Mouse (Mus musculus): Measurements from ENCODE around the gene Rgs6. TPM values are rescaled to one million over a fixed set of nuclear protein-coding genes. Genes with fewer than 3 reads are reported as not detected.

The Rgs6 gene
- polyA plus RNA-seq, 1 experiment from 2014 or later, result 0.70 TPM

DNA sequence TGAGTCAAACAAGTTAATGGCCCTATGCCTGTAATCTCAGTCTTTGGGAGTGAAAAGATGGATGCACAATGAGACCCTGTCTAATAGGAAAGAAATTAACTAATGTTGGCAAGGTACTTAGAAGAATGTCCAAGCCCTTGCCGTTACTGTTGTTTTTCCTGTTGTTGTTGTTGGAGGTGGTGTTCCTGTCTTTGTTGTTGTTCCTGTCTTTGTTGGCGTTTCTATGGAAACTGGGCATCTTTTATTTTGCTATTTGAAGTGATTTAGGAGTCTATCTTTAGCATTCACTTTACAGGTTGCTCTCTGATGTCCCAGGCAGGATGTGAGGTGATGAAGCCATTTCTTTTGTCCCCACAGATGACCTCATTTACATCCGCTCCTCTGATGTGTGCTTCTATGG lies 180.6 kb downstream of the Rgs6 start:
- no peak overlapping the region for H3K9ac ChIP-seq (replicated peaks; ENCODE audit: low read length)
- ATAC-seq (replicated peaks; ENCODE audit: insufficient number of reproducible peaks, low FRiP score, low TSS enrichment, low read depth) (no peak), DNase-seq (ENCODE audit: low spot score) (no peak)
- WGBS, result 85% methylated on average over 3 of the region's 3 CpGs
- H3K4me2 ChIP-seq (ENCODE audit: low read depth, low read length), result no peak overlapping the region
- no peak overlapping the region for H3K4me3 ChIP-seq (ENCODE audit: low read depth, low read length)
- no peaks in the 10 kb centered on the region for H3K9me3 ChIP-seq (replicated peaks; ENCODE audit: control insufficient read depth, low read length)
- H3K36me3 ChIP-seq (replicated peaks; ENCODE audit: control insufficient read depth, insufficient read depth, low read depth, low read length), result no peaks in the 10 kb centered on the region
- H3K27me3 ChIP-seq (ENCODE audit: control insufficient read depth, insufficient read depth, low read length), result no peaks in the 10 kb centered on the region
- no peak overlapping the region for H3K27ac ChIP-seq (replicated peaks; ENCODE audit: low read depth, low read length)
- no peaks in the 10 kb centered on the region for H3K4me1 ChIP-seq (ENCODE audit: control insufficient read depth, insufficient read depth, low read length)

DNA sequence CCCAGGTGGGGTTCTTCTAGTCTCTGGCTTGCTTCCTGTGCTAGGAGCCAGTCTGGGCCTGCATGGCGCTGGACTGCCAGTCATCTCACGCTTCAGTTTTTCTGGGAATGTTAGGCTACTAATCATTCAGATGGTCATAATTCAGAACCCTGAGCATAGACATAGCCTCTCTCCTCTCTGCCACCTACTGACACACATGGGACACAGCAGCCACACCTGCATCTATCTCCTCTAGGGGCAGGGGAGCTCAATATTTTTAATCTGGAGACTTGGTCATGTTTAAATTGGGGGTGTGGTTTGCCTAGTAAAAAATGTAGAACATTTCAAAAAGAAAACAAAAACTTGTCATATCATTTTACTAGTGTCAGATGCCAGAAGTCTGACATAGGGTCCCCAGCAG lies 184.1 kb downstream of the Rgs6 start:
- H3K9ac ChIP-seq (replicated peaks; ENCODE audit: low read length), result no peak overlapping the region
- H3K27ac ChIP-seq (replicated peaks; ENCODE audit: low read depth, low read length), result no peak overlapping the region
- no peaks in the 10 kb centered on the region for H3K9me3 ChIP-seq (replicated peaks; ENCODE audit: control insufficient read depth, low read length)
- H3K36me3 ChIP-seq (replicated peaks; ENCODE audit: control insufficient read depth, insufficient read depth, low read depth, low read length), result no peaks in the 10 kb centered on the region
- 86% methylated on average over 2 of the region's 2 CpGs for WGBS
- no peak overlapping the region for H3K4me2 ChIP-seq (ENCODE audit: low read depth, low read length)
- no peak for DNase-seq (ENCODE audit: low spot score)
- H3K4me1 ChIP-seq (ENCODE audit: control insufficient read depth, insufficient read depth, low read length), result no peaks in the 10 kb centered on the region
- H3K27me3 ChIP-seq (ENCODE audit: control insufficient read depth, insufficient read depth, low read length), result no peaks in the 10 kb centered on the region
- no peak for ATAC-seq (replicated peaks; ENCODE audit: insufficient number of reproducible peaks, low FRiP score, low TSS enrichment, low read depth)
- no peak overlapping the region for H3K4me3 ChIP-seq (ENCODE audit: low read depth, low read length)

DNA sequence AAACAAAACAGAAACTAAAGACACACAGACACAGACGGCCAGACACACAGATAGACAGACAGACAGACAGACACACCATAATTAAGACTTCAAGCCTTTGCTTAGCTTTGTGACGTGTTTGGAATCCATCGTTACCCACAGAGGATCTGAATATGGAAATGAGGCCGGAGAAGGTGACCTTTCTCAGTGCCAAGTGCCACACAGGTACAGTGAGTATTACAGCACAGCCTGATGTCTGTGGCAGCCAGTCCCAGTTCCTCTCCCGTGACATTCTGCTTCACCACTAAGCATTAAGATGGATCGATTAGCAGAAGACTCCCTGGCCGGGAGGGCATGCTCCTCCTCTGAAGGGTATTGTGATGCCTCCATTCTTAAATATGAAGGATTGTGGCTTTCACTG lies 186.5 kb downstream of the Rgs6 start:
- no peaks in the 10 kb centered on the region for H3K4me1 ChIP-seq (ENCODE audit: control insufficient read depth, insufficient read depth, low read length)
- WGBS, result 88% methylated on average over 7 of the region's 7 CpGs
- no peak overlapping the region for H3K4me2 ChIP-seq (ENCODE audit: low read depth, low read length)
- DNase-seq (ENCODE audit: low spot score) (no peak), ATAC-seq (replicated peaks; ENCODE audit: insufficient number of reproducible peaks, low FRiP score, low TSS enrichment, low read depth) (no peak)
- no peak overlapping the region for H3K27ac ChIP-seq (replicated peaks; ENCODE audit: low read depth, low read length)
- H3K4me3 ChIP-seq (ENCODE audit: low read depth, low read length), result no peak overlapping the region
- no peaks in the 10 kb centered on the region for H3K9me3 ChIP-seq (replicated peaks; ENCODE audit: control insufficient read depth, low read length)
- H3K9ac ChIP-seq (replicated peaks; ENCODE audit: low read length), result no peak overlapping the region
- no peaks in the 10 kb centered on the region for H3K36me3 ChIP-seq (replicated peaks; ENCODE audit: control insufficient read depth, insufficient read depth, low read depth, low read length)
- no peaks in the 10 kb centered on the region for H3K27me3 ChIP-seq (ENCODE audit: control insufficient read depth, insufficient read depth, low read length)

DNA sequence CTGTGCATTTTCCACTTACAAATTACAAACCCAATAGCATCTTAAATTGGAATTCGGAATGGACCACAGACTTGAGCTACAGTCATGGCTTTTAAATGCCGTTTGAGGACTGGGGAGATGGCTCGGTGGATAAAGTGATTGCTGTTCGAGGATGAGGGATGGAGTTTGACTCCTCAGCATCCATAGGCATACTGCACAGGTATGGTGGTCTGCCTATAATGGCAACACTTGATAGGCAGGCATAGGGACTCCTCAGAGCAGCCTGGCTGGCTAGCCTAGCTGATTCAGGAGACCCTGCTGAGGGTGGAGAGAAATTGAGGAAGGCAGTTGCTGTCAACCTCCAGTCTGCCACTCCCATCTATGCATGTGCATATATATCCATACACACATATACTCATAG lies 188.6 kb downstream of the Rgs6 start:
- H3K27me3 ChIP-seq (ENCODE audit: control insufficient read depth, insufficient read depth, low read length), result no peaks in the 10 kb centered on the region
- DNase-seq (ENCODE audit: low spot score) (no peak), ATAC-seq (replicated peaks; ENCODE audit: insufficient number of reproducible peaks, low FRiP score, low TSS enrichment, low read depth) (no peak)
- H3K27ac ChIP-seq (replicated peaks; ENCODE audit: low read depth, low read length), result no peak overlapping the region
- H3K9ac ChIP-seq (replicated peaks; ENCODE audit: low read length), result no peak overlapping the region
- no peaks in the 10 kb centered on the region for H3K36me3 ChIP-seq (replicated peaks; ENCODE audit: control insufficient read depth, insufficient read depth, low read depth, low read length)
- no peaks in the 10 kb centered on the region for H3K9me3 ChIP-seq (replicated peaks; ENCODE audit: control insufficient read depth, low read length)
- H3K4me1 ChIP-seq (ENCODE audit: control insufficient read depth, insufficient read depth, low read length), result no peaks in the 10 kb centered on the region
- no peak overlapping the region for H3K4me2 ChIP-seq (ENCODE audit: low read depth, low read length)
- no peak overlapping the region for H3K4me3 ChIP-seq (ENCODE audit: low read depth, low read length)
- WGBS, result 89% methylated on average over 4 of the region's 4 CpGs

DNA sequence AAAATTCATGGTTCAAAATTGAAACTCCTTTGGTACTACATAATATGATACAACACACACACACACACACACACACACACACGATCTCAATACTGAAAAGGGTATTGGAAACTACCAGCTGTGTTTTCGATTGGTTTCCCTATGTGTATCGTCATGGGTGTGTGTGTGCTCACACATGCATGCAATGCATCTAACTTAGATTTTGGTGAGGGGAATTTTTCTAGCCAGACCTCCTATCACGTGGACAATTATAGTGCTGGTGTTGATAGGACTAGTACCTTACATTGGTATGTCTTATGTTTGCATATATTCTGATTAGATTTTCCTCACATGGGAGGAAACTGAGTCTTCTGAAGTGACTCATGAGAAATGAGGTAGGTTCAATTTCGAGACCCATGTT lies 192.8 kb downstream of the Rgs6 start:
- 89% methylated on average over 5 of the region's 5 CpGs for WGBS
- no peak for ATAC-seq (replicated peaks; ENCODE audit: insufficient number of reproducible peaks, low FRiP score, low TSS enrichment, low read depth)

DNA sequence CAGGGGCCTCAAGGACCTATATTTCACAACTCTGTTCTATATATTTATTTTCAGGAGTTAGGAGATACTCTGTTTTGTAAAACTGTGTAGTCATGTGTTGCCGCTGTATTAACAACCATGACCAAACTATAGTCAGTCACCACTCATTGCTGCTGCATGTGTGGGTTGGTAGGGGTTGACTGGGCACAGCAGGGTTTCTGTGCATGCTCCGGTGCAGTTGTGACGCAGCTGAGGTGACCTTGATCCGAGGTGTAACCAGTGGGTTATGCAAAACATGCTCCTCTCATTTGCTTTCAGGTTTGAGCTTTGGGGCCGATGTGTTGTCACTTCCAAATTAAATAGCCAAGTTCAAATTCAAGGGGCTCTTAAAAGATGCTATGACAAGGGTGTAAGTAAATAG lies 193.3 kb downstream of the Rgs6 start:
- no peak overlapping the region for H3K4me3 ChIP-seq (ENCODE audit: low read depth, low read length)
- H3K36me3 ChIP-seq (replicated peaks; ENCODE audit: control insufficient read depth, insufficient read depth, low read depth, low read length), result no peaks in the 10 kb centered on the region
- ATAC-seq (replicated peaks; ENCODE audit: insufficient number of reproducible peaks, low FRiP score, low TSS enrichment, low read depth) (no peak), DNase-seq (ENCODE audit: low spot score) (no peak)
- 81% methylated on average over 5 of the region's 5 CpGs for WGBS
- no peaks in the 10 kb centered on the region for H3K9me3 ChIP-seq (replicated peaks; ENCODE audit: control insufficient read depth, low read length)
- H3K4me2 ChIP-seq (ENCODE audit: low read depth, low read length), result no peak overlapping the region
- no peaks in the 10 kb centered on the region for H3K27me3 ChIP-seq (ENCODE audit: control insufficient read depth, insufficient read depth, low read length)
- H3K27ac ChIP-seq (replicated peaks; ENCODE audit: low read depth, low read length), result no peak overlapping the region
- H3K4me1 ChIP-seq (ENCODE audit: control insufficient read depth, insufficient read depth, low read length), result no peaks in the 10 kb centered on the region
- no peak overlapping the region for H3K9ac ChIP-seq (replicated peaks; ENCODE audit: low read length)

More for the DNA sequence above, 192.8 kb downstream of the Rgs6 start:
- Histone ChIP-seq H3K4me3 (ENCODE audit: low read depth, low read length) (no peak overlapping the region), H3K36me3 (replicated peaks; ENCODE audit: control insufficient read depth, insufficient read depth, low read depth, low read length) (no peaks in the 10 kb centered on the region), H3K4me2 (ENCODE audit: low read depth, low read length) (no peak overlapping the region), H3K9me3 (replicated peaks; ENCODE audit: control insufficient read depth, low read length) (no peaks in the 10 kb centered on the region), H3K4me1 (ENCODE audit: control insufficient read depth, insufficient read depth, low read length) (no peaks in the 10 kb centered on the region), H3K27ac (replicated peaks; ENCODE audit: low read depth, low read length) (no peak overlapping the region), H3K9ac (replicated peaks; ENCODE audit: low read length) (no peak overlapping the region), H3K27me3 (ENCODE audit: control insufficient read depth, insufficient read depth, low read length) (no peaks in the 10 kb centered on the region)
- no peak for DNase-seq (ENCODE audit: low spot score)

DNA sequence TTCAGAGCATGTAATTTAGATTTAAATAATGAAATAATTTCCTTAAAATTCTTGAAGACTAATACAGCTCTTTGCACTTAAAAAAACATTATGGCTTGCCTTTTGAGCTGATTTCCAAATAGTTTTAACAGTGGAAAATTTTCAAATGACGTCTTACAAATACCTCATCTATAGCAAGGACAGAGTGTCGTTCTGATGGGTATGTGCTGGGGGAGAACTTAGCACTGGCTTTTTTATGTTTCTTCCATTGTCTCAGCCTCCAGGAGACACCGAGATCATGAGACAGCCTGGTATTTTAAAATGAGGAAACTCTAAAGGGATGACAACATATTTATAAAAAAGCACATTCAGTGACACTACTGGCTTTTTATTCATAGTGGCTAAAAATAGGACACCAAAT lies 204.0 kb downstream of the Rgs6 start:
- H3K9me3 ChIP-seq (replicated peaks; ENCODE audit: control insufficient read depth, low read length), result no peaks in the 10 kb centered on the region
- no peak for DNase-seq (ENCODE audit: low spot score)
- ATAC-seq (replicated peaks; ENCODE audit: insufficient number of reproducible peaks, low FRiP score, low TSS enrichment, low read depth), result no peak
- H3K27ac ChIP-seq (replicated peaks; ENCODE audit: low read depth, low read length), result no peak overlapping the region
- no peak overlapping the region for H3K9ac ChIP-seq (replicated peaks; ENCODE audit: low read length)
- WGBS, result 87% methylated on average over 3 of the region's 3 CpGs
- no peaks in the 10 kb centered on the region for H3K4me1 ChIP-seq (ENCODE audit: control insufficient read depth, insufficient read depth, low read length)
- H3K36me3 ChIP-seq (replicated peaks; ENCODE audit: control insufficient read depth, insufficient read depth, low read depth, low read length), result no peaks in the 10 kb centered on the region
- H3K4me3 ChIP-seq (ENCODE audit: low read depth, low read length), result no peak overlapping the region
- no peak overlapping the region for H3K4me2 ChIP-seq (ENCODE audit: low read depth, low read length)
- H3K27me3 ChIP-seq (ENCODE audit: control insufficient read depth, insufficient read depth, low read length), result no peaks in the 10 kb centered on the region

DNA sequence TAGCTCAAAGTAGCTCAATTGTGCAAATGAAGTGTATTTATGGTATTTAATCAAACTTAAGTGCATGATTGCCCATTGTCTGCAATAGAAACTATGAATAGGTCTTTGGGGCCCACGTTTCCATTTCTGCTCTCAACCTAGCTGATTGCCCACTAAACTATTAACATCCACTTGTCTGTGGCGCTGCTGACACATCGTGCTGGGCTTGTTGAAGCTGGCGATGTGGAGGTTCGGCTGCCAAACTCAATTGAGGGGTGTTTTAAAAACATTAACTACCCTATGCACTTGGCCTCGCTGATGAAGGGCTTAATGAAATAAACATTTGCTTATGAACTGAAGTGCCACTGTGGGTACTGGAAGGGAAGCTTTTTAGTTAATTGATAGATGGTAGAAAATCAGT lies 211.8 kb downstream of the Rgs6 start:
- H3K27ac ChIP-seq (replicated peaks; ENCODE audit: low read depth, low read length), result no peak overlapping the region
- H3K4me3 ChIP-seq (ENCODE audit: low read depth, low read length), result no peak overlapping the region
- no peak overlapping the region for H3K9ac ChIP-seq (replicated peaks; ENCODE audit: low read length)
- H3K27me3 ChIP-seq (ENCODE audit: control insufficient read depth, insufficient read depth, low read length), result no peaks in the 10 kb centered on the region
- H3K9me3 ChIP-seq (replicated peaks; ENCODE audit: control insufficient read depth, low read length), result no peaks in the 10 kb centered on the region
- H3K4me2 ChIP-seq (ENCODE audit: low read depth, low read length), result no peak overlapping the region
- no peaks in the 10 kb centered on the region for H3K36me3 ChIP-seq (replicated peaks; ENCODE audit: control insufficient read depth, insufficient read depth, low read depth, low read length)
- DNase-seq (ENCODE audit: low spot score), result no peak
- 77% methylated on average over 6 of the region's 6 CpGs for WGBS
- H3K4me1 ChIP-seq (ENCODE audit: control insufficient read depth, insufficient read depth, low read length), result no peaks in the 10 kb centered on the region
- ATAC-seq (replicated peaks; ENCODE audit: insufficient number of reproducible peaks, low FRiP score, low TSS enrichment, low read depth), result no peak

DNA sequence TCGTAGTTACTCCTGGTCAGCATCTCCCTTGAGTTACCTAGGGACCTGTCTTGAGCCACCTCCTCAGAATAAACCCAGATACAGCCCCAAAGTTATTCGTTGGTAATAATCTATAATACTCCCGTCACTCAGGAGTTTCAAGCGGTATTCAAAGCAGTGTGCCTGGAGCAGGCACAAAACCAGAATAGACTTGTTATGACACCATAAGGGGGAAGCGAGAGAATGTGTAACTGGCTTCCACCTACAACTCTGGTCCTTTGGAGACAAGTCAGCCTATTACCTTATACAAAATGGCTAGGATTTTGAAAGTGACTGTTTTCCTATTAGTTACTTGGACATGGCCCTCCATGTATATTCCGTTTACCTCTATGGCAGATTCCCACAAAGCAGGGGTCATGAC lies 213.6 kb downstream of the Rgs6 start:
- no peak for ATAC-seq (replicated peaks; ENCODE audit: insufficient number of reproducible peaks, low FRiP score, low TSS enrichment, low read depth)
- H3K27me3 ChIP-seq (ENCODE audit: control insufficient read depth, insufficient read depth, low read length), result no peaks in the 10 kb centered on the region
- no peak overlapping the region for H3K27ac ChIP-seq (replicated peaks; ENCODE audit: low read depth, low read length)
- no peaks in the 10 kb centered on the region for H3K36me3 ChIP-seq (replicated peaks; ENCODE audit: control insufficient read depth, insufficient read depth, low read depth, low read length)
- no peak for DNase-seq (ENCODE audit: low spot score)
- no peak overlapping the region for H3K9ac ChIP-seq (replicated peaks; ENCODE audit: low read length)
- 83% methylated on average over 6 of the region's 6 CpGs for WGBS
- H3K4me1 ChIP-seq (ENCODE audit: control insufficient read depth, insufficient read depth, low read length), result no peaks in the 10 kb centered on the region
- H3K4me3 ChIP-seq (ENCODE audit: low read depth, low read length), result no peak overlapping the region
- no peak overlapping the region for H3K4me2 ChIP-seq (ENCODE audit: low read depth, low read length)
- H3K9me3 ChIP-seq (replicated peaks; ENCODE audit: control insufficient read depth, low read length), result no peaks in the 10 kb centered on the region
